Mouse (Mus musculus): ENCODE results near the gene Slc25a3. TPM values are rescaled to one million over a fixed set of nuclear protein-coding genes. Genes with fewer than 3 reads are reported as not detected.

The Slc25a3 gene
- polyA plus RNA-seq (2012; rRNA removed), result 348 and 411 TPM in 2 replicates

- DNase-seq (ENCODE audit: low read depth), result peak; percentile 100
- TF ChIP-seq CTCF (IDR thresholded peaks at IDR 0.05; ENCODE audit: borderline replicate concordance, extremely low read depth, insufficient read depth, insufficient read length) (no peak), POLR2A (IDR thresholded peaks at IDR 0.05; ENCODE audit: borderline replicate concordance, extremely low read depth, insufficient read depth, insufficient read length, poor library complexity, severe bottlenecking) (peak; percentile 90)
Observed at GRCm38 (mm10) chr10:91123828-91124822, at the start of gene Slc25a3. Slc25a3 (minus strand) TSS chr10:91124059.

- TF ChIP-seq CTCF (IDR thresholded peaks at IDR 0.05; ENCODE audit: borderline replicate concordance, extremely low read depth, insufficient read depth, insufficient read length) (no peak), POLR2A (IDR thresholded peaks at IDR 0.05; ENCODE audit: borderline replicate concordance, extremely low read depth, insufficient read depth, insufficient read length, poor library complexity, severe bottlenecking) (no peak)
Observed at GRCm38 (mm10) chr10:91172329-91173100, 48.7 kb upstream of the Slc25a3 start.

DNA sequence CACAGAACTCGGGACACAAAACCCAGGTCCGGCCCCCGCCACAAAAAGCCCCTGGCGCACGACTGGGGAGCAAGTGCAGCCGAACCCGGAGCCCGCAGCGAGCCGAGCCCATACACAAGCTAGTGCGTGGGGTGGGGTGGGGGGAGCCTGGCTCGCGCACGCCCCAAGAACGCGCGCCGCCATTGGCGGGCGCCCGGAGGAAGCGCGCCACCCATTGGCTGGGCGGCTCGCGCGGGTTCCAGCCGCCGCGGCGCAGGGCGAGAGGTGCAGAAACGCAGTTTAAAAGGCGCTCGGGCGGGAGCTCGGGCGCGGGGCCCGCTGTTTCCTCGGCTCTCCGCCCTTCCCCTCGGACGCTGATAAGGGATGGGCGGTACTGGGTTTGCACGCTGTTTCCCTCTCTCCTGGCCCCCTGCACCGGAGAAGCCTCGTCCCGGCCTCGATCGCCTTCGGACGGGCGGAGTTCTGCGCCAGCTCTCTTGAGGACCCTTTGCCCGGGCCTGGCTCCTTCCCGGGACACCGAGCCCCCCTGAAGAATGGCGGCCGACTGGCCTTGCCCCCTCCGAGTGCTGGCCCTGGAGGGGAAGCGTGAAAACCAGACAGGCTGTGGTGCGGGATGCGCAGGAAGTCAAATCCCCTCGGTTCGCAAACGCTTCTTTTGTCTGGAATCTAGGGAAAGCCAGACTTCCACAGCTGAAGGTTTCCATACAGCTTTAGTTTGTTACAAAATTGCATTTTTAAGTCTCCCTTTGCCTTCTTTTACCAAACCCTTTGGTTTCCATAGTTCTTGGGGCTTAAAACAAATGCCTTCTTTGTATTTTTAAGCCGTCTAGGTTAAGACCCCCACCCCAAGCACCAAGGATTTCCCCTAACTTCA lies 47.8 kb upstream of the Slc25a3 start:
- TF ChIP-seq CTCF (IDR thresholded peaks at IDR 0.05; ENCODE audit: borderline replicate concordance, extremely low read depth, insufficient read depth, insufficient read length) (no peak), POLR2A (IDR thresholded peaks at IDR 0.05; ENCODE audit: borderline replicate concordance, extremely low read depth, insufficient read depth, insufficient read length, poor library complexity, severe bottlenecking) (peak; percentile 94)
- DNase-seq (ENCODE audit: low read depth), result peak; percentile 97

More at GRCm38 (mm10) chr10:91172329-91173100, 48.7 kb upstream of the Slc25a3 start:
- no peak for DNase-seq (ENCODE audit: low read depth)

GRCm38 (mm10) chr10:91171041-91171440 lies 47.2 kb upstream of the Slc25a3 start:
- no peak for TF ChIP-seq POLR2A (IDR thresholded peaks at IDR 0.05; ENCODE audit: borderline replicate concordance, extremely low read depth, insufficient read depth, insufficient read length, poor library complexity, severe bottlenecking)
- TF ChIP-seq CTCF (IDR thresholded peaks at IDR 0.05; ENCODE audit: borderline replicate concordance, extremely low read depth, insufficient read depth, insufficient read length), result no peak
- peak; percentile 69 for DNase-seq (ENCODE audit: low read depth)

DNA sequence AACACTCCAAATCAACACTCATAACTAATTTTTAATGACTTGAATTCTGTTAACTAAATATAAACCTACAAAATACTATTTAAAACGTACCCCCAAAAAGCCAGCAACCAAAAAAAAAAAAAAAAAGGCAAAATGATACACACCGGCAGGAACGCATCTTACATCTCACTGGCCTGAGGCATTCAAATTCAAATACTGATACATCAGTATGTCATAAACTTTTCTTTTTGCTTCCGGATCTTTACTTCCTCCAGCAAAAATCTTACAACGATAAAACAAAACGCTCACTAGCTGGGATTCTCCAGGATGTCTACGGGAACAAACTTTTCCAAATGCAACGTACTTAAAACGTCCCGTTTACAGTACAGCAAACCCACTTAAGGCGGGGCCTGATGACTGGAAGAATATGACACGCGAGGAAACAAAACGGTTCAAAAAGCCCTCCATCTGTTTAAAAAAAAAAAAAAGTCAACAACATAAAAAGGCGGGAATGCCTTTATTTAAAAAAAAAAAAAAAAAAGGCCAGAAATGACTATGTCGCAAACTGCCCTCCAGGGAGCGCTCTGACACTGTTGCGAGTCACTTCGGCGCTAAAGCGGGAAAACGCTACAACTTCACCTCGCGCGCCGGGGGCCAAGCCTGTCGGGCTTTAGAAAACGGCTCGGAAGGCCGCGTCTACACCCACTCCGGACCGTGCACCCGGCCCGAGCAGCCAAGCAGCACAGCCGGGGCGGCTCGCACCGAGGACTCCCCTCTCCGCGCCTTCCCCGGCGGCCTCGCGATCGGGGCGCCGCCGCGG lies 46.5 kb upstream of the Slc25a3 start:
- peak; percentile 96 for DNase-seq (ENCODE audit: low read depth)
- TF ChIP-seq CTCF (IDR thresholded peaks at IDR 0.05; ENCODE audit: borderline replicate concordance, extremely low read depth, insufficient read depth, insufficient read length), result peak; percentile 71
- TF ChIP-seq POLR2A (IDR thresholded peaks at IDR 0.05; ENCODE audit: borderline replicate concordance, extremely low read depth, insufficient read depth, insufficient read length, poor library complexity, severe bottlenecking), result peak; percentile 35; the same call in 1 of the 2 replicates

- no peak for DNase-seq (ENCODE audit: low read depth)
- no peak for TF ChIP-seq CTCF (IDR thresholded peaks at IDR 0.05; ENCODE audit: borderline replicate concordance, extremely low read depth, insufficient read depth, insufficient read length)
- no peak for TF ChIP-seq POLR2A (IDR thresholded peaks at IDR 0.05; ENCODE audit: borderline replicate concordance, extremely low read depth, insufficient read depth, insufficient read length, poor library complexity, severe bottlenecking)
Observed at GRCm38 (mm10) chr10:91169414-91170065, 45.7 kb upstream of the Slc25a3 start.

DNA sequence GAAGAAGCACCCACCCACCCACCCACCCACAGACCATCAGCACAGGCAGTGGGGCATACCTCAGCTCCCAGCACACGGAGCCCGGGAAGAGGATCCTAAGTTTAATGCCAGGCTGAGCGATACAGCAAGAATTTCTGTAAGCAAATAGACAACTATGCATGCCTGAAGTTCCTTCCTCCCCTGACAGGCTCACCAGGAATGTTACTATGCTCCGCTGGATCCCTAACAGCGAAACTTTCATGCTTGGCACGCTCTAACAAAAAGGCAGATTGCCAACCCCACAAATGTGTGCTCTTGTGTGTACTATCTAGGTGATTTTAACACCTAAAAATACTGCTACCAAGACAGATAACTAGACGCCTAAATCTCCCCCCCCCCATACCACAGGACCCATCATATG lies 43.5 kb upstream of the Slc25a3 start:
- DNase-seq (ENCODE audit: low read depth), result peak; percentile 66
- TF ChIP-seq CTCF (IDR thresholded peaks at IDR 0.05; ENCODE audit: borderline replicate concordance, extremely low read depth, insufficient read depth, insufficient read length), result no peak
- TF ChIP-seq POLR2A (IDR thresholded peaks at IDR 0.05; ENCODE audit: borderline replicate concordance, extremely low read depth, insufficient read depth, insufficient read length, poor library complexity, severe bottlenecking), result no peak

- TF ChIP-seq CTCF (IDR thresholded peaks at IDR 0.05; ENCODE audit: borderline replicate concordance, extremely low read depth, insufficient read depth, insufficient read length) (peak; percentile 67; the same call in 1 of the 2 replicates), POLR2A (IDR thresholded peaks at IDR 0.05; ENCODE audit: borderline replicate concordance, extremely low read depth, insufficient read depth, insufficient read length, poor library complexity, severe bottlenecking) (no peak)
- DNase-seq (ENCODE audit: low read depth), result peak; percentile 71
Observed at GRCm38 (mm10) chr10:91166890-91167289, 43.0 kb upstream of the Slc25a3 start.

- TF ChIP-seq CTCF (IDR thresholded peaks at IDR 0.05; ENCODE audit: borderline replicate concordance, extremely low read depth, insufficient read depth, insufficient read length), result no peak
- no peak for TF ChIP-seq POLR2A (IDR thresholded peaks at IDR 0.05; ENCODE audit: borderline replicate concordance, extremely low read depth, insufficient read depth, insufficient read length, poor library complexity, severe bottlenecking)
- no peak for DNase-seq (ENCODE audit: low read depth)
Observed at GRCm38 (mm10) chr10:91165850-91166249, 42.0 kb upstream of the Slc25a3 start.

Data from brain, embryonic 14.5 days (tissue).